Mouse (Mus musculus) C2C12 (cell line): ENCODE measurements at regions not wholly inside any gene's neighbourhood (a gene's known extent, or its start where the extent isn't known, plus 50 kb on each side); places are given as distances from the start of the nearest gene placed in this dataset.

Source experiments
- H3K27me3 ChIP-seq: one replicate; pipeline ENCODE4 v1.6.1; 2011; ENCODE audit not compliant: control insufficient read depth, insufficient read depth, insufficient read length
- H3K36me3 ChIP-seq: one replicate; pipeline ENCODE4 v1.6.1; 2011; ENCODE audit not compliant: control insufficient read depth, insufficient read depth
- H3K4me3 ChIP-seq: one replicate; pipeline ENCODE4 v1.5.1; 2011; ENCODE audit warnings: mild to moderate bottlenecking, control low read depth; ENCODE audit not compliant: poor library complexity, insufficient read depth, severe bottlenecking
- H3K79me2 ChIP-seq: one replicate; pipeline ENCODE4 v1.6.1; 2011; ENCODE audit not compliant: control insufficient read depth, insufficient read depth
- H3K79me3 ChIP-seq: one replicate; pipeline ENCODE4 v1.6.1; 2011; ENCODE audit warnings: low read depth, control low read depth
- H3ac ChIP-seq: one replicate; pipeline ENCODE3; 2011; ENCODE audit warnings: low read depth; ENCODE audit not compliant: control insufficient read depth, insufficient read length
- CEBPB ChIP-seq: IDR thresholded peaks from one replicate; pipeline ENCODE4 v1.6.1; 2011; ENCODE audit warnings: low read depth, mild to moderate bottlenecking, control low read depth, moderate library complexity
- CTCF ChIP-seq: IDR thresholded peaks from one replicate; pipeline ENCODE4 v1.5.1; 2011; ENCODE audit not compliant: control insufficient read depth, insufficient read depth, insufficient read length
- FOSL1 ChIP-seq: IDR thresholded peaks from one replicate; pipeline ENCODE4 v1.8.0; 2011; ENCODE audit warnings: mild to moderate bottlenecking, low read length; ENCODE audit not compliant: poor library complexity, insufficient read depth, severe bottlenecking
- MAX ChIP-seq: IDR thresholded peaks from one replicate; pipeline ENCODE4 v1.6.1; 2011; ENCODE audit warnings: mild to moderate bottlenecking, control low read depth
- MYOD1 ChIP-seq: IDR thresholded peaks from one replicate; pipeline ENCODE4 v1.6.1; 2011; ENCODE audit warnings: low read depth; ENCODE audit not compliant: control insufficient read depth, insufficient read length
- MYOG ChIP-seq: IDR thresholded peaks from one replicate; pipeline ENCODE4 v1.6.1; 2011; ENCODE audit not compliant: control insufficient read depth, insufficient read length; ENCODE audit errors: extremely low read depth
- USF1 ChIP-seq: IDR thresholded peaks from one replicate; pipeline ENCODE4 v1.6.1; 2011; ENCODE audit warnings: low read depth, mild to moderate bottlenecking, control low read depth, moderate library complexity

GRCm38 (mm10) chr17:79282771-79283170 lies 72.1 kb downstream of the Cdc42ep3 start:
- TF ChIP-seq MYOD1 (no peak), FOSL1 (no peak), MAX (no peak), USF1 (no peak), CEBPB (no peak)
- Histone ChIP-seq H3K27me3 (no peaks in the 10 kb centered on the region), H3K79me3 (no peaks in the 10 kb centered on the region), H3ac (no peak overlapping the region), H3K36me3 (no peaks in the 10 kb centered on the region), H3K4me3 (no peak overlapping the region), H3K79me2 (no peaks in the 10 kb centered on the region)

DNA sequence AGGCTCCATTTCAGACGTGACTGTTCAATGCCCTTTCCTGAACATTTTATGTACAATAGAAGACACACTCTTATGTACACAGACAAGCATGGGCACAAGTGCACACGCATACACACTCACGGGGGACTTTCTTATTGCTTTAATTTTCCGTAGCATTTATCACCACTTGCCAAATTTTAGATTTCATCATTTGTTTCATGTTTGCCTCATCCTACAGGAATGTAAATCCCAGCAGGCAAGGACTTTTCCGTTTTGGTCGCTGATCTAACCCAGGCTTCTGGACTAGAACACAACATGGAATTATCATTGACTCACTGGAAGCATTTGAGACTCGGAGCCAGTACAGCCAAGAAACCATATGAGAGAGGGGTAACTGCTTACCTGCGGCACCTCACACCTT lies 81.3 kb downstream of the Cdc42ep3 start:
- H3K79me3 ChIP-seq = no peaks in the 10 kb centered on the region
- no peak overlapping the region for H3K4me3 ChIP-seq
- H3K27me3 ChIP-seq = no peaks in the 10 kb centered on the region

GRCm38 (mm10) chr17:79259691-79260090 lies 95.2 kb downstream of the Cdc42ep3 start:
- H3ac ChIP-seq = no peak overlapping the region
- H3K36me3 ChIP-seq = no peaks in the 10 kb centered on the region
- H3K79me2 ChIP-seq = no peaks in the 10 kb centered on the region
- H3K4me3 ChIP-seq = no peak overlapping the region
- no peaks in the 10 kb centered on the region for H3K79me3 ChIP-seq
- no peaks in the 10 kb centered on the region for H3K27me3 ChIP-seq
- TF ChIP-seq MYOD1 (no peak), CTCF (no peak), MAX (no peak), FOSL1 (no peak), USF1 (no peak), MYOG (no peak), CEBPB (no peak)

More for the DNA sequence above, 81.3 kb downstream of the Cdc42ep3 start:
- no peak overlapping the region for H3ac ChIP-seq
- TF ChIP-seq USF1 (no peak), MYOD1 (no peak), MAX (no peak), CEBPB (peak; percentile 19), MYOG (no peak), FOSL1 (no peak), CTCF (no peak)
- no peaks in the 10 kb centered on the region for H3K36me3 ChIP-seq
- no peaks in the 10 kb centered on the region for H3K79me2 ChIP-seq

- no peak overlapping the region for H3K4me3 ChIP-seq
- no peaks in the 10 kb centered on the region for H3K79me3 ChIP-seq
- no peak for TF ChIP-seq CTCF
- no peak for TF ChIP-seq USF1
- no peak for TF ChIP-seq CEBPB
- no peak for TF ChIP-seq FOSL1
- TF ChIP-seq MAX = no peak
- no peak for TF ChIP-seq MYOD1
Measured at GRCm38 (mm10) chr17:79246962-79247902, 107.7 kb downstream of the Cdc42ep3 start.

DNA sequence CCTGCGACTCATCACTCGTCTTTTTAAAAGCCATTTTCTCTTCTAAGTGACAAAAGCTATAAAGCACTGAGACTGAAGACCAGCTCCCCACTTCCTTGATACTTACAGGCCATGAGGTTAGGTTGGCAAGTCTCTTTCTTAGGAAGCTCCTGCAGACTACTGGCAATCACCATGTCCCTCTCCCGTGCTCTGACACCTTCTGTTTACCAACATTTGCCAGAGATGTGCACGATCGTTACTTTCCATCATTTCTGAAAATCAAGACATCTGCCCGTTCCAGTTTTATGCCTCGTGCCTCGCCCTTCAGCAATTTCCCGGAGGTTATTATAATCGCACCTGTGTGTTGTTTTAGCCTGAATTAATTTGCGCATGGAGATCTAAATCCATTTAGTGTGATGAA lies 110.8 kb downstream of the Cdc42ep3 start:
- no peak overlapping the region for H3K4me3 ChIP-seq
- no peak overlapping the region for H3ac ChIP-seq
- no peaks in the 10 kb centered on the region for H3K79me2 ChIP-seq
- TF ChIP-seq CEBPB = no peak
- no peak for TF ChIP-seq MYOG
- TF ChIP-seq MYOD1 = no peak
- TF ChIP-seq CTCF = no peak
- no peak for TF ChIP-seq USF1
- TF ChIP-seq FOSL1 = no peak
- no peak for TF ChIP-seq MAX
- H3K36me3 ChIP-seq = no peaks in the 10 kb centered on the region
- H3K79me3 ChIP-seq = no peaks in the 10 kb centered on the region
- H3K27me3 ChIP-seq = no peaks in the 10 kb centered on the region

More at GRCm38 (mm10) chr17:79246962-79247902, 107.7 kb downstream of the Cdc42ep3 start:
- Histone ChIP-seq H3K79me2 (no peaks in the 10 kb centered on the region), H3K36me3 (no peaks in the 10 kb centered on the region), H3ac (no peak overlapping the region), H3K27me3 (no peaks in the 10 kb centered on the region)

DNA sequence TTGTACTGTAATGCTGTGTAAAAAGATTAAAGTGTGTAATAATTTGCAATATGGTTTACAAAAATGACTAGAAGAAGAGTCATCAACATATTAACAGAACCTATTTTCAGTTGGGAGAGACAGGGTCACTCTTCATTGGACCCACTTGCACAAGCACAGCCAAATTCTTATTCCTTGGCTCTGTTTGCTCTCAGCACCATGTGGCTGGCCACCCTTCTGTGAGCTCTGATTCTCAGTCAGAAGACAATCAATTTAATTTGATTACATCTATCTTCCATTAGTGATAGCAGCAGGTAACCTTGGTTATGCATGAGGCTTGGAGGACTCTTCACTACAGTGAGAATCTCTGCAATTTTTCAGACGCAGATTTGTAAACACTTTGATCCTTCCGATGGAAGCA lies 111.5 kb downstream of the Cdc42ep3 start:
- no peaks in the 10 kb centered on the region for H3K36me3 ChIP-seq
- H3K79me2 ChIP-seq = no peaks in the 10 kb centered on the region
- no peaks in the 10 kb centered on the region for H3K79me3 ChIP-seq
- TF ChIP-seq FOSL1 (no peak), CTCF (no peak), MYOG (no peak), MYOD1 (no peak), CEBPB (no peak), USF1 (no peak), MAX (no peak)
- no peaks in the 10 kb centered on the region for H3K27me3 ChIP-seq
- H3ac ChIP-seq = no peak overlapping the region
- H3K4me3 ChIP-seq = no peak overlapping the region
